Mouse (Mus musculus) stomach, postnatal 0 days (tissue): ENCODE results near the gene Eps15. TPM values are rescaled to one million over a fixed set of nuclear protein-coding genes. Genes with fewer than 3 reads are reported as not detected.

ENCODE experiments used
- ATAC-seq: fragments of 200-750 bp; cut with Nextera tagmentation; 2 replicates; pipeline ENCODE4 v1.8.0; 2017; ENCODE audit not compliant: low FRiP score, low TSS enrichment
- DNase-seq: peaks from one replicate; pipeline ENCODE4 v3.0.0-alpha.2; 2016; ENCODE audit warnings: low spot score
- H3K27ac ChIP-seq: fragments of 300-500 bp; sonication (generic); replicated peaks from 2 replicates; pipeline ENCODE4 v1.5.1; 2014; ENCODE audit warnings: mild to moderate bottlenecking, control low read depth
- H3K27me3 ChIP-seq: fragments of 300-500 bp; sonication (generic); 2 replicates; pipeline ENCODE4 v1.6.1; 2014; ENCODE audit warnings: low read length; ENCODE audit not compliant: control insufficient read depth, insufficient read depth
- H3K36me3 ChIP-seq: fragments of 300-500 bp; sonication (generic); 2 replicates; pipeline ENCODE4 v1.6.1; 2014; ENCODE audit warnings: low read length, mixed read lengths; ENCODE audit not compliant: control insufficient read depth, insufficient read depth
- H3K4me1 ChIP-seq: fragments of 300-500 bp; sonication (generic); replicated peaks from 2 replicates; pipeline ENCODE4 v1.6.1; 2014; ENCODE audit warnings: antibody characterized with exemption; ENCODE audit not compliant: control insufficient read depth, insufficient read depth
- H3K4me2 ChIP-seq: fragments of 300-500 bp; sonication (generic); replicated peaks from 2 replicates; pipeline ENCODE4 v1.6.1; 2014; ENCODE audit warnings: low read depth, mild to moderate bottlenecking, control low read depth, moderate library complexity
- H3K4me3 ChIP-seq: fragments of 300-500 bp; sonication (generic); 2 replicates; pipeline ENCODE4 v1.5.1; 2014; ENCODE audit warnings: low read depth, low read length, control low read depth
- H3K9ac ChIP-seq: fragments of 300-500 bp; sonication (generic); 2 replicates; pipeline ENCODE4 v1.6.1; 2014; ENCODE audit warnings: mild to moderate bottlenecking, low read length, control low read depth, mixed read lengths
- H3K9me3 ChIP-seq: fragments of 300-500 bp; sonication (generic); 2 replicates; pipeline ENCODE4 v1.6.1; 2016; ENCODE audit warnings: low read length; ENCODE audit not compliant: control insufficient read depth
- CTCF ChIP-seq: IDR thresholded peaks from 2 replicates; pipeline ENCODE4 v1.5.1; 2016; ENCODE audit warnings: antibody characterized with exemption, low read depth, mild to moderate bottlenecking, moderate library complexity
- EP300 ChIP-seq: optimal IDR thresholded peaks from 2 replicates; pipeline ENCODE3; 2016; ENCODE audit warnings: antibody characterized with exemption
- WGBS: fragments of 180-500 bp; shearing (Covaris S2); extraction: QIAGEN DNeasy Blood & Tissue Kit; methylation state at CpG from one replicate; pipeline ENCODE4 v1.1.7; 2014; 5-methylcytosine and 5-hydroxymethylcytosine counted together
- polyA plus RNA-seq: library from polyadenylated mRNA; unstranded; fragments of >200 nt; fragmentation: Nextera tagmentation; extraction: Ambion mirVana; gene quantifications from 2 replicates; pipeline ENCODE4 v1.2.1, GENCODE M21; 2015

Gene Eps15
- polyA plus RNA-seq, 1 experiment from 2014 or later = 20.0 TPM

DNA sequence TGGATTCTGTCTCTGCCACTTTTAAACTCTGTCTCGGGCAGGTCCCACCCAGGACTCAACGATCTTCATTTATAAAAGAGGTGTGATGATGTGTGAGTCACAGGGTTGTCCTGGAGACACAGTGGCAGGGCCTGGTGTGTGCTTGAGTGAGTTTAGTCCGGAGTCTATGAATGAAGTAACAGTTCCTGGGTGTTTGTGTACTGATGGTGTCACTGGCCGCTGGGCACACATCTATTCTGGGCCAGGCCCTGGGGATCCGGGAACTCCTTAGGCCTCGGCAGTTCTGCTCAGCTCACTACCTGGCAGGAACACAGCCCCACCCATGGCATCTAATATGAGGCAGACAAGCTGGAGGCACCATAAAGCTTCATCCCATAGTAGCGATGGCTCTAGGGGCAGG lies 141.5 kb downstream of the Eps15 start:
- Histone ChIP-seq H3K36me3 (no peaks in the 10 kb centered on the region), H3K9me3 (no peaks in the 10 kb centered on the region), H3K27me3 (no peaks in the 10 kb centered on the region), H3K27ac (peak overlapping the region; percentile 73; the same call in 1 of the 2 replicates), H3K4me3 (no peak overlapping the region), H3K4me1 (no peaks in the 10 kb centered on the region), H3K9ac (no peak overlapping the region), H3K4me2 (no peak overlapping the region)
- ATAC-seq = peak; percentile 96
- WGBS = 50% methylated on average over 7 of the region's 7 CpGs
- TF ChIP-seq EP300 (no peak), CTCF (no peak)
- DNase-seq = peak; percentile 71

DNA sequence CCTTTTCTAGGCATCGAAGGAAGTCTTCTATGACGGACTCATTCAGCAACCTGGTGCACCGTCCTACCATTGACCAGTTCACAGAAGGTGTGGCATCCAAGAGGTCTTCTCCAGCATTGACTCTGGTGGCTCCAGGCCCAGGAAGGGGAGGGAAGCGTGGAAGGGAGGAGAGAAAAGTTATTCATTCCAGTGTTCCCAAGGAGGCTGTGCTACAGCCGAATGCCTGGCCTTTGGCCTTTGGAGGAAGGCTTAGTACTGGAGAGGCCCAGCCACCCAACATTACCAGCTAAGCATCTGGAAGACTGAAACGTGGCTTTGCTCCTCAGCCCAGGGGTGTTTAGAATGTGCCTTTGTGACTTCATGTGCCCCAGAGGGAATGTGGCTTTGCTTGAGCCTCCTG lies 142.4 kb downstream of the Eps15 start:
- TF ChIP-seq EP300 (no peak), CTCF (no peak)
- Histone ChIP-seq H3K4me1 (no peaks in the 10 kb centered on the region), H3K9me3 (no peaks in the 10 kb centered on the region), H3K4me3 (no peak overlapping the region), H3K9ac (no peak overlapping the region), H3K27ac (no peak overlapping the region), H3K4me2 (no peak overlapping the region), H3K36me3 (no peaks in the 10 kb centered on the region), H3K27me3 (no peaks in the 10 kb centered on the region)
- ATAC-seq (no peak), DNase-seq (no peak)
- 76% methylated on average over 6 of the region's 6 CpGs for WGBS

DNA sequence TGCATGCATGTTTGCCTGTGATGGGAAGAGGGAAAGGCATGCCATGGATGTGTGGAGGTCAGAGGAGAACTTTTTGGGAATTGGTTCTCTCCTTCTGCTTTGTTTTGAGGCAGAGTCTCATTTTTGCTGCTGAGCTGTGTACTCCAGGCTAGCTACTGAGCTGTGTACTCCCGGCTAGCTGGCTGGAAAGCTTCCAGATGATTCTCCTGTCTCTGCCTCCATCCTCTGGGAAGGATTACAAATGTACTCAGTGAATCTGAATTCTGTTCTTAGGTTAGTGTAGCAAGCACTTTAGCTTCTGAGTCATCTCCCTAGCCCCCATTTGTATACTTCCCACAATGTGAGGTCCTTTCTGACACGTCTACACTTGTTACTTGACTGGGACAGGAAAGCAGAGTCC lies 143.4 kb downstream of the Eps15 start:
- DNase-seq (no peak), ATAC-seq (no peak)
- 61% methylated on average over 2 of the region's 2 CpGs for WGBS
- no peaks in the 10 kb centered on the region for H3K9me3 ChIP-seq
- H3K4me3 ChIP-seq = no peak overlapping the region
- no peak overlapping the region for H3K27ac ChIP-seq
- no peak overlapping the region for H3K4me2 ChIP-seq
- TF ChIP-seq EP300 (no peak), CTCF (no peak)
- no peak overlapping the region for H3K9ac ChIP-seq
- H3K36me3 ChIP-seq = no peaks in the 10 kb centered on the region
- no peaks in the 10 kb centered on the region for H3K27me3 ChIP-seq
- H3K4me1 ChIP-seq = no peaks in the 10 kb centered on the region

DNA sequence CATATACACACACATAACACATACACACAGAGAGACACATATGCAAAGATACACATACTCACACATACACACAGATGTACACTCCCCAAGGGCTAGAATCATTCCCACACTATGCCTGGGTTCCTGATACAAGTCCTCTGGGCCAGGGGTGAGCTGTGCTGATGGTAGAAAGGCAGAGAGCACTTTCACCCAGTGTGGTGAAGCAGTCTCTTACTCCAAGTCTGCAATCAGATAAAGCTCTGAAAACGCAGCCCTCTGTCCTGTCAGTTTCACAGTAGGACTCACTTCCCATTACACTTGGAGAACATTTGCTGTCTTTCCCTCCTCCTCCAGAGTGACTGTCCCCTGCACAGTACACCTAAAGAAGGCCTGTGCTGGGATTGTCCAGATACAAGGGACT lies 147.0 kb downstream of the Eps15 start:
- ATAC-seq (no peak; the same call in 1 of the 2 replicates), DNase-seq (no peak)
- no peaks in the 10 kb centered on the region for H3K9me3 ChIP-seq
- WGBS = 75% methylated on average over 1 of the region's 1 CpGs
- H3K27ac ChIP-seq = no peak overlapping the region
- H3K36me3 ChIP-seq = no peaks in the 10 kb centered on the region
- no peak for TF ChIP-seq EP300
- TF ChIP-seq CTCF = no peak
- no peak overlapping the region for H3K4me3 ChIP-seq
- no peaks in the 10 kb centered on the region for H3K27me3 ChIP-seq
- H3K9ac ChIP-seq = no peak overlapping the region
- no peaks in the 10 kb centered on the region for H3K4me1 ChIP-seq
- H3K4me2 ChIP-seq = no peak overlapping the region

DNA sequence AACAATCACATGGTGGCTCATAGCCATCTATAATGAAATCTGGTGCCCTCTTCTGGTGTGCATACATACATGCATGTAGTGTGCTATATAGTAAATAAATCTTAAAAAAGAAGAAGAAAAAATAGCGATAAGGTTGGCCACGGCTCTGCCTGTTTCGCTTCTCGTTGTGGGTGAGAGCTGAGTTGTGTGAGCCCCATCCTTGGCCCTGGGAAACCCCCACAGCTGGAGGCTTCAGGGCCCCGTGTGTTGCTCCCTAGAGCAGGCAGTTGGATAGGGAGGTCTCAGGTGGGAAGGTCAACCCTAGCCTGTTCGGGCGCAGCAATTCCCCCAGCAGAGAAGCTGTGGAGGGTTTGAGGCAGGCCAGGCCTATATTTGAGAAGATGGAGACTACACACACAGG lies 150.2 kb downstream of the Eps15 start:
- 88% methylated on average over 7 of the region's 7 CpGs for WGBS
- Histone ChIP-seq H3K4me2 (no peak overlapping the region), H3K27me3 (no peaks in the 10 kb centered on the region), H3K36me3 (no peaks in the 10 kb centered on the region), H3K4me1 (no peaks in the 10 kb centered on the region), H3K9ac (no peak overlapping the region), H3K27ac (peak overlapping the region; percentile 82), H3K4me3 (no peak overlapping the region), H3K9me3 (no peaks in the 10 kb centered on the region)
- ATAC-seq = peak; percentile 3; the same call in 1 of the 2 replicates
- TF ChIP-seq CTCF = no peak
- no peak for TF ChIP-seq EP300
- DNase-seq = no peak

DNA sequence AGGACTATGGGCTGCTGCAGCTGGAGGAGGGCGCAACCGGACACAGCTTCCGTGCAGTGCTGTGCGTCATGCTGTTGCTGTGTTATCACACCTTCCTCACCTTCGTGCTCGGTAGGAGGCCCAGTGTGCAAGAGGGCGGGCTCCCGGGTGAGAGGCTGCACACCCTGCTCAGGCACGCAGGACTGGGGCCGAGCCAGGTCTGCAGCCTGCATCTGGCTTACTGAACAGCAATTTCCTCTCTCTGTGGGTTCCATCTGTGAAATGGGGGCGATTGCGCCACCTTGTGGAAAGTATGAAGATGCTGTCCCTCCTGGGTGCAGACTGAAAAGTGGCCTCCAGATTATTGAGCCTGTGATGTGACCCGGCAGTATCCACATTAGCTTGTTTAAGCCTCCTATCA lies 150.8 kb downstream of the Eps15 start:
- TF ChIP-seq EP300 (no peak), CTCF (peak; percentile 84)
- Histone ChIP-seq H3K9me3 (no peaks in the 10 kb centered on the region), H3K4me2 (no peak overlapping the region), H3K9ac (no peak overlapping the region), H3K27ac (peak overlapping the region; percentile 82), H3K27me3 (no peaks in the 10 kb centered on the region), H3K36me3 (no peaks in the 10 kb centered on the region), H3K4me3 (no peak overlapping the region), H3K4me1 (no peaks in the 10 kb centered on the region)
- WGBS = 30% methylated on average over 13 of the region's 13 CpGs
- ATAC-seq (peak; percentile 97), DNase-seq (peak; percentile 89)
